Mouse (Mus musculus) bone marrow, adult 2 months (tissue): Measurements from ENCODE around the gene Mab21l3.

Source experiments
- CTCF ChIP-seq: fragments of 200-500 bp; IDR thresholded peaks from 2 replicates; pipeline ENCODE4 v1.5.1; 2011; ENCODE audit warnings: low read length, control low read depth; ENCODE audit not compliant: control insufficient read depth, insufficient read depth
- POLR2A ChIP-seq: fragments of 200-500 bp; IDR thresholded peaks from 2 replicates; pipeline ENCODE4 v1.6.1; 2011; ENCODE audit warnings: low read depth, mild to moderate bottlenecking, control low read depth, low read length, borderline replicate concordance; ENCODE audit not compliant: control insufficient read depth

DNA sequence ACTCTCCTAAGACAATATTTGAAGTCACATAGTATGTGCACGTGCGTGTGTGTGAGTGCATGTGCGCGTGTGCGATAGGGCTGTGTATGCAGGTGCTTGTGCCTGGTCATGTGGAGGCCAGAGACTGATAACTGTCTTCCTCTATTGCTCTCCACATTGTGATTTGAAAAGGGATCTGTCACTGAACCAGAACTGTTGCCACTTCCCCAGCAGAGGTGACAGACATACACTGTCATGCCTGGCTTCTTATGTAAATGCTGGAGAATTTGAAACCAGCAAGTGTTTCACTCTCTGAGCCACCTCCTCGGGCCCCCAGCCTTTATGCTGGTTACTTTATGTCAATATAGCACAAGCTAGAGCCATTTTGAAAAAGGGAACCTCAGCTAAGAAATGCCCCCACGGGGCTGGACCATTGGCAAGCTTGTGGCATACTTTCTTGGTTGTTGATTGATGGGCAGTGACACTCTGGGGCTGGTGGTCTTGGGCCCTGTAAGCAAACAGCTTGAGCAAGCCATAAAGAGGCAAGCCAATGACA, 46.7 kb upstream of the Mab21l3 start:
- TF ChIP-seq POLR2A (no peak), CTCF (no peak)
